Mouse (Mus musculus): ENCODE measurements around the gene Skil. TPM values are rescaled to one million over a fixed set of nuclear protein-coding genes. Genes with fewer than 3 reads are reported as not detected.

The Skil gene
- polyA plus RNA-seq (2012; fragmentation: generic; extraction: Trizol): under 1 TPM; 0.16 to 0.42 TPM

DNA sequence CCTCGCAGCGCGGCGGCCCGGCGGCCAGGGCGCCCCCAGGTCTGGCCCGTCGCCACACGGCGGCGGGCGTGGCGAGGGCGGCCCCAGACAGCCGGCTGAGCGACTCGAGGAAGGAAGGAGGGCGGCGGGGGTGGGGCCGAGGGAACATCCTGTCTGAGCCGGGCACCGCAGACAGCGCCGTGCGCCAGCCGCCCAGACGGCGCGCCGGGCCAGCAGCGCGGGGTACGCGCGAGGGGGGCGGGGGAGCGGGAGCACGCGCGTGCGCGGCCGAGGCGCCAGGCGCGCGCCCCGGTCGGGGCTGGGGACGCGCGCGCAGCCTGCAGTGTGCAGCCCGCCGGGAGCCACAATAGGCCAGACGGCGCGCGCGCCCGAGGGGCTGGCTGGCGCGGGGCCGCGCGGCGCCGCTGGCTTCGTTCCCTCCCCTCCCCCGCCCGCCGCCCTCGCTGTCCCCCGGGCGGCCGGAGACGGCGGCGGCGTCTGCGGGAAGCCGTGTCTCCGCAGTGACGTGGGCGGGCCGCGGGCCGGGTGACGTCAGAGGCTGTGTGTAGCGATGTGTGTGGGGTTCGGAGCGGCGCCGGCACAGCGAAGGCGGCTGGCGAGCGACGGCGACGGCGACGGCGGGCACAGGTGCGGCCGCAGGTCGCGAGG is at the start of gene Skil:
TSS of gene Skil (plus strand) at position 528 of the 648 bp plus-strand sequence.

GRCm38 (mm10) chr3:31149706-31150105 is 54.8 kb downstream of the Skil start, which contains the start of gene Cldn11:
TSS of gene Cldn11 (plus strand) at chr3:31149920.

Other genes starting within 250 kb of the Skil start
- gene Gpr160, start 239.1 kb upstream of the Skil start, polyA plus RNA-seq (2012; fragmentation: generic; extraction: Trizol): under 1 TPM in 1 of 2 experiments, not detected in 1; 0.24 TPM
- gene Phc3, start 125.6 kb upstream of the Skil start, polyA plus RNA-seq (2012; fragmentation: generic; extraction: Trizol): 1 to 10 TPM in 1 of 2 experiments, under 1 TPM in 1; 0.29 to 4.4 TPM
- gene Prkci, start 99.3 kb upstream of the Skil start, polyA plus RNA-seq (2012; fragmentation: generic; extraction: Trizol): 1 to 10 TPM in 1 of 2 experiments, under 1 TPM in 1; 0.68 to 6.9 TPM
- under 1 TPM in 1 of 2 experiments, not detected in 1; 0.02 TPM for gene Cldn11, start 54.9 kb downstream of the Skil start, polyA plus RNA-seq (2012; fragmentation: generic; extraction: Trizol)
- gene Slc7a14, start 215.3 kb downstream of the Skil start, polyA plus RNA-seq (2012; fragmentation: generic; extraction: Trizol): under 1 TPM; under 0.01 to 0.02 TPM